In the genomic region with DNA sequence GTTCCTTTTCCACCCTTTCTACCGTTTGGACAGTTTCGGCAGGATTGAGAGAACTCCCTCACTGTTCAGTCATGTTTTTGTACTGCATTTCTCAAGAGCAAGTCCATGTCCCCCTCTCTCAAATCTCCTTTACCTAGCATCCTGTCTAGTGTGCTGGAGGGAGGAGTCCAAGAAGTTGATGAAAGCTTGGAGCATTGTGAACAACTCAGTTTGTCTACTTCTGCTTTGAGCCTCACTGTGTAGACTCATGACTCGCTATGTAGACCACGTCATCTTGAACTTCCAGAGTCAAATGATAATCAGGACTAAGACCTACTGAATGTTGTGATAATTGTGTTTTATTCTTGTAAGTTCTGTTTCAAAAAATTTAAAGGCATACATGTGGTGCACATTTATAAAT, we compare ENCODE assay signal across 14 mouse cellular contexts.
"Had no signal": no experiment of that assay in that cellular context is flagged by ENCODE, and none has a peak within 500 bp of the region (broad histone marks: within the 10 kb centered on the region; RNA-seq: fewer than 3 reads in every experiment).

No protein-coding gene starts in this region.

- DNase-seq: kidney, adult 18-20 months; kidney, postnatal 10 days; kidney, postnatal 4 days; lung, postnatal 36 days; thymus, postnatal 4 days had no signal

- ATAC-seq: intestine, embryonic 15.5 days; midbrain, embryonic 15.5 days had no signal

- H3K9ac ChIP-seq: intestine, embryonic 15.5 days; liver, embryonic 15.5 days; midbrain, embryonic 15.5 days; neural tube, embryonic 12.5 days had no signal

- H3K27ac ChIP-seq: intestine, embryonic 15.5 days; layer of hippocampus, adult 2 months; left cerebral cortex, adult 2 months; limb, embryonic 10.5 days; liver, embryonic 15.5 days; midbrain, embryonic 15.5 days; neural tube, embryonic 12.5 days had no signal

- H3K4me3 ChIP-seq: intestine, embryonic 15.5 days; layer of hippocampus, adult 2 months; left cerebral cortex, adult 2 months; limb, embryonic 10.5 days; liver, embryonic 15.5 days; midbrain, embryonic 15.5 days; neural tube, embryonic 12.5 days had no signal

- H3K9me3 ChIP-seq: intestine, embryonic 15.5 days; limb, embryonic 10.5 days; liver, embryonic 15.5 days; megakaryocyte, embryonic 14.5 days; midbrain, embryonic 15.5 days; neural tube, embryonic 12.5 days had no signal

- H3K36me3 ChIP-seq: intestine, embryonic 15.5 days; limb, embryonic 10.5 days; liver, embryonic 15.5 days; midbrain, embryonic 15.5 days; neural tube, embryonic 12.5 days had no signal

- H3K4me2 ChIP-seq: intestine, embryonic 15.5 days; liver, embryonic 15.5 days; midbrain, embryonic 11.5 days; midbrain, embryonic 15.5 days; neural tube, embryonic 12.5 days had no signal

- H3K27me3 ChIP-seq: intestine, embryonic 15.5 days; liver, embryonic 15.5 days; midbrain, embryonic 15.5 days; neural tube, embryonic 12.5 days had no signal
